Mouse (Mus musculus) limb, embryonic 10.5 days (tissue): Measurements from ENCODE around the gene Cwc25. TPM values are rescaled to one million over a fixed set of nuclear protein-coding genes. Genes with fewer than 3 reads are reported as not detected.
A peak's percentile ranks its signal among the peaks of the same experiment; 100 is the strongest.

Experiments
- DNase-seq: peaks from one replicate; pipeline ENCODE4 v3.0.0-alpha.2; 2017; ENCODE audit warnings: low spot score
- H3K27ac ChIP-seq: fragments of 300-500 bp; sonication (generic); 2 replicates; pipeline ENCODE4 v1.5.1; 2016; ENCODE audit warnings: mild to moderate bottlenecking
- H3K27me3 ChIP-seq: fragments of 300-500 bp; sonication (generic); 2 replicates; pipeline ENCODE4 v1.6.1; 2016; ENCODE audit warnings: low read depth, mild to moderate bottlenecking; ENCODE audit not compliant: poor library complexity, severe bottlenecking
- H3K36me3 ChIP-seq: fragments of 300-500 bp; sonication (generic); 2 replicates; pipeline ENCODE4 v1.6.1; 2016; ENCODE audit warnings: mild to moderate bottlenecking, moderate library complexity
- H3K4me1 ChIP-seq: fragments of 300-500 bp; sonication (generic); 2 replicates; pipeline ENCODE4 v1.6.1; 2016
- H3K4me3 ChIP-seq: fragments of 300-500 bp; sonication (generic); 2 replicates; pipeline ENCODE4 v1.5.1; 2016; ENCODE audit warnings: mild to moderate bottlenecking, moderate library complexity
- H3K9me3 ChIP-seq: fragments of 300-500 bp; sonication (generic); replicated peaks from 2 replicates; pipeline ENCODE4 v1.6.1; 2016; ENCODE audit warnings: mild to moderate bottlenecking
- WGBS: fragments of 180-500 bp; shearing (Covaris S2); methylation state at CpG from one replicate; pipeline ENCODE4 v1.1.7; 2016; 5-methylcytosine and 5-hydroxymethylcytosine counted together
- polyA plus RNA-seq: library from polyadenylated mRNA; unstranded; fragments of >200 nt; fragmentation: Nextera tagmentation; extraction: Ambion mirVana; gene quantifications from 2 replicates; pipeline ENCODE4 v1.2.1, GENCODE M21; 2016

Gene Cwc25
- polyA plus RNA-seq, 1 experiment from 2014 or later = 21.6 TPM

DNA sequence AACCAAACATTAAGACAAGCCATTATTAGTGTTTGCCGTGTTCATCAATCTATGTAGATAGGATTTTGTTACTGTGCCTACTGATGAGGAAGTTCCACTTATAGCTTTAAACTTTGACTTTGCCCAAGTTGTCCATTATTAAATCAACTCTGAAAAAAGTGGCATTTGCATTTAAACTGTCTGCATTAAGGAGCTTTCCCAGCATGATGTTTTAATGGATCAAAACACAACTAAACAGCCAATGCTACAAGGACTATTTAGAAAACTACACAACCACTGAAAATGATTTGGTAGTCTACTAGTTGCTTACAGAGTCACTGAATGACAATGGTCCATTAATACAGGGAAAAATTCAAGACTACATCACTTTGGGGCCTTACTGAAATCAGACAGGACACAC, 12.6 kb upstream of the Cwc25 start:
- Histone ChIP-seq H3K27ac (no peak overlapping the region), H3K4me1 (peaks cover 14% of the 10 kb centered on the region), H3K36me3 (peaks cover 67% of the 10 kb centered on the region), H3K27me3 (no peaks in the 10 kb centered on the region), H3K9me3 (no peaks in the 10 kb centered on the region), H3K4me3 (no peak overlapping the region)
- DNase-seq = no peak
- WGBS = 93% methylated on average over 1 of the region's 1 CpGs

- Histone ChIP-seq H3K4me1 (peaks cover 14% of the 10 kb centered on the region), H3K36me3 (peaks cover 67% of the 10 kb centered on the region), H3K9me3 (no peaks in the 10 kb centered on the region), H3K27ac (no peak overlapping the region), H3K27me3 (no peaks in the 10 kb centered on the region), H3K4me3 (no peak overlapping the region)
- peak; percentile 47 for DNase-seq
- WGBS = 35% methylated on average over 2 of the region's 2 CpGs
These were observed 10.8 kb upstream of the Cwc25 start for GRCm38 (mm10) chr11:97777129-97777529.

- DNase-seq = no peak
- Histone ChIP-seq H3K27ac (no peak overlapping the region), H3K4me3 (no peak overlapping the region), H3K36me3 (peaks cover 67% of the 10 kb centered on the region), H3K9me3 (no peaks in the 10 kb centered on the region), H3K27me3 (no peaks in the 10 kb centered on the region), H3K4me1 (peaks cover 14% of the 10 kb centered on the region)
- WGBS = 60% methylated on average over 5 of the region's 5 CpGs
These were observed 10.3 kb upstream of the Cwc25 start for GRCm38 (mm10) chr11:97776497-97777128.

DNA sequence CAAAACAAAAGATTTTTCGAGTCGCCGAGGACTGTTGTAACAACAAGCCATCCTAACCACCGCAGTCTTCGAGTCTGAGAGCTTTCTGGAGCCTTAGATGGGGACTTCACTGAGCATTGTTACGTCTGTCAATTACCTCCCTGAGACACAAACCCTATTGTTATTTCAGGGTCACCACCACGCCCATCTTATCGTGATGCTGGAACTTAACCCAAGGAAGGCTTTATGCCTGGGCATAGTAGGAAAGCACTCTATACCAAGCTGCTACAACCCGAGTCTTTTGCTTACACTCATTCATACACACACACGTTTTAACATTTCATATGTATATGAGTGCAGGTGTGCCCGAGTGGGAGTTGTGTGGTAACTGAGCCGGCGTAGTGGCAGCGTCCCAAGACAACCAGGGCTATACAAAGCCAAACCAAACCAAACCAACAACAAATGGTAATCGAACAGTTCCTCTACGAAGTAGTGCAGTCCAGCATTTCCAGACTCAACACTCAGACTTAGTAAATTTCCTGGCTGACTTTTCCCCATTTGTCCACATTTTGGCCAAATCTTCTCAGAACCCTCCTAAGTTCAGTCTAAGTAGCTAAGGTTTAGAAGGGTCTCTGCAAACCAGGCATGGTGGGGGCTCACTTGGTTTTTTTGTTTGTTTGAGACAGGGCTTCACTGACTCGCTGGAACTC, 9.6 kb upstream of the Cwc25 start, which contains the start of gene 1700001P01Rik:
1700001P01Rik (minus strand) TSS at position 111 of the 689 bp plus-strand sequence.
- Histone ChIP-seq H3K27ac (no peak within 1 kb of the TSS), H3K4me1 (peaks cover 12% of the 10 kb centered on the region), H3K4me3 (no peak within 1 kb of the TSS), H3K27me3 (no peaks in the 10 kb centered on the region), H3K36me3 (peaks cover 62% of the 10 kb centered on the region), H3K9me3 (no peaks in the 10 kb centered on the region)
- no peak for DNase-seq
- WGBS = 57% methylated on average over 17 of the region's 17 CpGs

DNA sequence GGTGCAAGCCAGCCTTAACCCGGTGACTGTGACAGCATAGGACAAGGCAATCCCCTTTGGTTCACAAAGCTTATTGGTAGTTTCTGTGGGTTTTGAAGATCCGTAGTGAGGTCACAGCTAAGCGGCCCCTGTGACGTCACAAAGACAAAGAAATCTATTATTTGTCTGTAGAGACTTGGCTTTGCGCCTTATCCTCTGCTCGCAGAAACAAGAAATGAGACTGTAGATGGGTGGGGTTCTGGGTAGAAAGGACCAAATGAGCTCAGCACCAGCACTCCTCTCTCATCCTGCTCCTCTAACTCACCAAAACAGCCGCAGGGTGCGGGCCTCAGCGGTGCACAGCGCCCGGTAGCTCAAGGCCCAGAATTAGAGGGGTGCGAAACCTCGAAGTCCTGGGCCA, 8.8 kb upstream of the Cwc25 start:
- Histone ChIP-seq H3K4me3 (no peak overlapping the region), H3K27me3 (no peaks in the 10 kb centered on the region), H3K27ac (no peak overlapping the region), H3K4me1 (peaks cover 4% of the 10 kb centered on the region), H3K36me3 (peaks cover 54% of the 10 kb centered on the region), H3K9me3 (no peaks in the 10 kb centered on the region)
- 81% methylated on average over 13 of the region's 13 CpGs for WGBS
- DNase-seq = no peak

DNA sequence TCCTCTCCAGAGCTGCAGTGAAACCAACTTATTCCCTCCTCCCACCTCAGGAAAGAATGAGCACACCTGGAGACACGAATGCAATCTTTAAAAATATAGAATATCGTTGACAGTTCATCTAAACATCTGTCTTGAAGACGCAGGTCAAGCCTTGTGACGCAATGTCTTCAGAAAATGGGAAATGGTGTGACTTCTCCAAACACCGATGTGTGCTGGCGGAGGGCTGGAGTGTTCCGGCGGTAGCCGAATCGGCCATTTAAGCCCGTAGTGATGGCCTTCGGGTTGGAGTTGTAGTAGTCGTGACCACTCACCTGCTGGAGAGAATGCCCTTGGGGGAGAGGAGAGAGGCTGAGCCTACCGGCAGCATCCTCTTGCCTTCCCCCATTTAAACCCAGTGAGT, 5.1 kb upstream of the Cwc25 start:
- peaks cover 17% of the 10 kb centered on the region for H3K36me3 ChIP-seq
- H3K4me1 ChIP-seq = no peaks in the 10 kb centered on the region
- WGBS = 85% methylated on average over 14 of the region's 14 CpGs
- H3K4me3 ChIP-seq = no peak overlapping the region
- H3K27ac ChIP-seq = no peak overlapping the region
- DNase-seq = no peak
- no peaks in the 10 kb centered on the region for H3K9me3 ChIP-seq
- no peaks in the 10 kb centered on the region for H3K27me3 ChIP-seq

DNA sequence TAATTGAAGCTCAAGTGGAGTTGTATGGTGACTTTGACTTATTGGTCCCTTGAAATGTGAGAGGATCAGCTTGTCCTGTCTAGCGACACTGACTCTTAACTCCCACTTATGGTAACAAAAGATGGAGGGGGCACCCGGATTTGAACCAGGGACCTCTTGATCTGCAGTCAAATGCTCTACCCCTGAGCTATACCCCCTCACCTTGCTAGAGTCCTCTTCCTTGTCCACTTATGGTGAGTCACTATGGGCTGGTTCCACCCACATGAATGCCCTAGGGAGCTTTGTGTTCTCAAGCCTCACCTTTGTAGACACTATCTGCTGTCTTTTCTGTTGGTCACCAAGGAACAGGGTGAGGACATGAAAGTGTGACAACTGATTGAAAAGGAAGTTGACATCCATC, 3.3 kb upstream of the Cwc25 start:
- DNase-seq = no peak
- WGBS = 40% methylated on average over 2 of the region's 2 CpGs

DNA sequence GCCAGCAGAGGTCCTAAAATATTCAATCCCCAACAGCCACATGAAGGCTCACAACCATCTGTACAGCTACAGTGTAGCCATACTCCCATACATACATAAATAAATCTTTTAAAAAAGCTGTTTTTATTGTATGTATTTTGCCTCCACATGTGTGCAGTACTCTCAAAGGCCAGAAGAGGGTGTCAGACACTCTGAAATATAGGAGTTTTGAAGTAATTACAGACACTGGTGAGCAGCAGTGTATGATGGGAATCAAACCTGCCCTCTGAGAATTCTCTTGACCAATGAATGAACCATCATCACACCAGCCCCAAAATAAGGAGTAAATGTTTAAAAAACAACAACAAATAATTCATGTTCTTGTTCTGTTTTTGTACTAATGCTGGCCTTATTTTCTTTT, 4.7 kb downstream of the Cwc25 start:
- no peak overlapping the region for H3K27ac ChIP-seq
- DNase-seq = no peak
- H3K36me3 ChIP-seq = peaks cover 81% of the 10 kb centered on the region
- H3K4me1 ChIP-seq = peaks cover 16% of the 10 kb centered on the region
- H3K4me3 ChIP-seq = no peak overlapping the region
- H3K27me3 ChIP-seq = no peaks in the 10 kb centered on the region
- no peaks in the 10 kb centered on the region for H3K9me3 ChIP-seq

More for the DNA sequence above, 3.3 kb upstream of the Cwc25 start:
- Histone ChIP-seq H3K9me3 (no peaks in the 10 kb centered on the region), H3K4me3 (no peak overlapping the region), H3K27ac (no peak overlapping the region), H3K27me3 (no peaks in the 10 kb centered on the region), H3K36me3 (peaks cover 1% of the 10 kb centered on the region; the same call in 1 of the 2 replicates), H3K4me1 (peaks cover 12% of the 10 kb centered on the region)

DNA sequence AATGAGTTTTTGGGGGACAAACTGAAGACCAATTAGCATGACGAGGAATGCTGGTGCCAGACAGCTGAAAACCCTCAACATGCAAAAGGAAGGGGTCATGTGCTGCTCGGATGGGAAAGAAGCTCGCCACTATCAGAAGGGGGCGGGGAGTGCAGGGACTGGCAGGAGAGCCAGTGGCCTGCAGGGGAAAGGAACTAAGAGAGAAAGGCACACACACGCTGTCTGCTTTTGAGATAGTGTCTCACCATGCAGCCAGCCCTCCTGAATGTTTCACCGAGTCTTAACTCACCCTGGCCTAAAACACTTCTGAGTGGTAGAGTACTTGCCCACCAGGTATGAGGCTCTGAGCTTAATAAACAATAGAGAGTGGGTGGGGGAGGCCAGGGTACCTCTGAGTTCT, 7.4 kb downstream of the Cwc25 start:
- no peak overlapping the region for H3K4me3 ChIP-seq
- no peak for DNase-seq
- peaks cover 97% of the 10 kb centered on the region for H3K36me3 ChIP-seq
- 88% methylated on average over 6 of the region's 6 CpGs for WGBS
- no peak overlapping the region for H3K27ac ChIP-seq
- no peaks in the 10 kb centered on the region for H3K27me3 ChIP-seq
- H3K4me1 ChIP-seq = no peaks in the 10 kb centered on the region
- H3K9me3 ChIP-seq = no peaks in the 10 kb centered on the region

GRCm38 (mm10) chr11:97758125-97758524, 8.2 kb downstream of the Cwc25 start:
- H3K9me3 ChIP-seq = no peaks in the 10 kb centered on the region
- WGBS = 95% methylated on average over 1 of the region's 1 CpGs
- peaks cover 98% of the 10 kb centered on the region for H3K36me3 ChIP-seq
- no peak for DNase-seq
- H3K27me3 ChIP-seq = no peaks in the 10 kb centered on the region
- H3K4me3 ChIP-seq = no peak overlapping the region
- H3K27ac ChIP-seq = no peak overlapping the region
- no peaks in the 10 kb centered on the region for H3K4me1 ChIP-seq

DNA sequence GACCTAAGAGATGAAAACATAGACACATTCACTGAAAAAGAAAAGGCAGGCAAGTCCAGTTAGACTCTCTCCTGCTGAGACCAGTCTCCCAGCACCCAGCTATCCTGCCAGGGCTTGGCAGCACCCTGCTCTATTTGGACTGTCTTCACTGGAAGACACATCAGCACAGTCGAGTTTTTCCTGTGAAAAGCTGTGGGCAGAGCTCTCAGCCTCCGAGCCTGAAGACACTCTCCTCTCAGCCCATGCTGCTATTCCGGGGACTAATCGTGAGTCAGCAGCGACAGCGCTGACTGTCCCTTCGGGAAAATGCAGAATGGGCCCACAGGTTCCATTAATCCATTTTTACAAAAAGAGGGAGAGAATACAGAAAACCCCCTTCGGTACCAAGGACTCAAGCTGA, 13.1 kb downstream of the Cwc25 start:
- 96% methylated on average over 8 of the region's 8 CpGs for WGBS
- no peak for DNase-seq
- Histone ChIP-seq H3K36me3 (peaks cover 96% of the 10 kb centered on the region), H3K4me3 (no peak overlapping the region), H3K9me3 (0 out of 2 replicates have a peak, but pooled peaks cover 3% of the 10 kb centered on the region), H3K27ac (no peak overlapping the region), H3K4me1 (no peaks in the 10 kb centered on the region), H3K27me3 (no peaks in the 10 kb centered on the region)

GRCm38 (mm10) chr11:97748496-97748895, 17.9 kb downstream of the Cwc25 start:
- H3K27ac ChIP-seq = no peak overlapping the region
- H3K9me3 ChIP-seq = 0 out of 2 replicates have a peak, but pooled peaks cover 3% of the 10 kb centered on the region
- H3K27me3 ChIP-seq = no peaks in the 10 kb centered on the region
- H3K4me3 ChIP-seq = no peak overlapping the region
- H3K36me3 ChIP-seq = peaks cover 74% of the 10 kb centered on the region
- 90% methylated on average over 5 of the region's 5 CpGs for WGBS
- H3K4me1 ChIP-seq = peaks cover 10% of the 10 kb centered on the region
- DNase-seq = no peak

DNA sequence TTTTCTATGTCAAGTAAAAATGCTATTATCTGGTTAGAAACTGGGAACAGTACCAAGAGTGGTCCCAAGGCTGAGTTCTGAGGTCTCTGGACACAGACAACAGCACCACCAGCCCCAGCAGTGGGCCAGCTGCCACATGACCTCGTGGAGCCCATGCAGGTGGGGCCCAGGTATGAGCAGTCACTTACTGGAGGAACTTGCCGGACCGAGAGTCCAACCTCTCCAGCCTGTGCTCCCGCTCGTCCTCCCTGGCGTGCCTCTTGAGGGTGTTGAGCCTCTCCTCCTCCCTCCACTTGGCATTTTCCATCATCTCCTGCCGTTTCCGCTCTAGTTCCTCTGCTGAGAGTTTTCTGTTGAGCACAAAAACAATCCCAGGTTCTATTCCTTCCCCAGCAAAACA, 18.6 kb downstream of the Cwc25 start:
- WGBS = 96% methylated on average over 8 of the region's 8 CpGs
- Histone ChIP-seq H3K4me3 (no peak overlapping the region), H3K27ac (no peak overlapping the region), H3K9me3 (0 out of 2 replicates have a peak, but pooled peaks cover 3% of the 10 kb centered on the region), H3K36me3 (peaks cover 67% of the 10 kb centered on the region), H3K27me3 (no peaks in the 10 kb centered on the region), H3K4me1 (peaks cover 18% of the 10 kb centered on the region)
- no peak for DNase-seq
